Mouse (Mus musculus) adrenal gland, postnatal 36 days (tissue): Measurements from ENCODE around the gene Mxra7. TPM values are rescaled to one million over a fixed set of nuclear protein-coding genes. Genes with fewer than 3 reads are reported as not detected.
"Not testable (repeated sequence)": the region's sequence is repeated elsewhere in the genome, so short reads cannot be mapped to it uniquely, and the experiment has no call there.

ENCODE experiments used
- DNase-seq, 2 experiments: peaks; one replicate each; pipeline ENCODE4 v3.0.0; 2021; ENCODE audit warnings: mixed read lengths in 1 of 2
- long read RNA-seq, 2 experiments: library from polyadenylated mRNA; stranded (forward); transcript quantifications; one replicate each; pipeline ENCODE4 v2.0.0; 2021; ENCODE audit warnings: borderline sequencing depth in 2 of 2
- total RNA-seq, 2 experiments: library from RNA; stranded (reverse); gene quantifications; 2 replicates each; pipeline ENCODE4 v1.2.3; 2021

Gene Mxra7
- total RNA-seq = 10 to 100 TPM; 38.6 to 52.5 TPM
- long read RNA-seq, experiment 1, transcript Mxra7-201 (4 exons, 2,063 nt) = major isoform, 32 of 48 reads
- long read RNA-seq, experiment 1, partial matches to known transcripts = 0 of 48 reads
- long read RNA-seq, experiment 1, other reads (novel, unspliced or antisense) = 12 of 48 reads
- long read RNA-seq, experiment 2, transcript Mxra7-201 (4 exons, 2,063 nt) = major isoform, 26 of 39 reads
- long read RNA-seq, experiment 2, transcript Mxra7-202 (5 exons, 757 nt) = minor isoform, 5 of 39 reads
- long read RNA-seq, experiment 2, partial matches to known transcripts = 1 of 39 reads
- long read RNA-seq, experiment 2, other reads (novel, unspliced or antisense) = 7 of 39 reads

DNA sequence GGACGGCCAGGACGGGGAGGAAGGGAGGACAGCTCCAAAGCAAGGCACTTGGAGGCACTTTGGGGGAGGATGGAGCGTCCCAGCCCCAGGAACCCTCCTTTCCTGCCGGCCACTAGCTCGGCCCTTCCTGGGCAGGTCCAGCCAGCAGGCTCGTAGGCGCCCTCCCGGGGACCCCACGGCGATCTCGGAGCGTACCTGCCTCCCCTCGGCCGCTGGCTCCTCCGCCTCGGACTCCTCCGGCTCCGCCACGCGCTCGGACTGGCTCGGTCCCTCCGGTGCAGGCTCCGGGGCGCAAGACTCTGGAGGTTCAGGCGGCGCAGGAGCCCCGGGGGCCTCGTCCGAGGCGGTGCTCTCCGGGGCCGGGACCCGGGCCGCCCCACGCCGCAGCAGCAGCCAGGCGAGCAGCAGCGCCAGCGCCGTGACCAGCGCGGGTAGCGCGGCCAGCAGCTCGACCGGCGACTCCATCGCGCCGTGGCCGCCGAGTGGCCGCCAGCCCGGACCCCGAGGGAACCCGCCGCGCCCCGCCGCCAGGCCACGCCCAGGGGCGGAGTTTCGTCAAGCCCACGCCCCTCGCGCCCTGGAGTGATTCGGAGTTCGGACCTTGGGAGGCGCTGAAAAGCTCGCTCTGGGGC is at the start of gene Mxra7:
Gene Mxra7, minus strand, starts transcription at position 513 of the 632 bp plus-strand sequence.
- peak; percentile 89 to 93 for DNase-seq

- DNase-seq = no peak
Measured at GRCm38 (mm10) chr11:116873987-116874386, 46.1 kb upstream of the Mxra7 start.

- DNase-seq = no peak
Measured at GRCm38 (mm10) chr11:116871538-116871937, 43.7 kb upstream of the Mxra7 start.

GRCm38 (mm10) chr11:116869641-116870040 is 41.8 kb upstream of the Mxra7 start:
- DNase-seq = no peak

- DNase-seq = no peak
Measured at GRCm38 (mm10) chr11:116869223-116869622, 41.4 kb upstream of the Mxra7 start.

GRCm38 (mm10) chr11:116868129-116868528 is 40.3 kb upstream of the Mxra7 start:
- DNase-seq = peak; percentile 25 to 53

DNA sequence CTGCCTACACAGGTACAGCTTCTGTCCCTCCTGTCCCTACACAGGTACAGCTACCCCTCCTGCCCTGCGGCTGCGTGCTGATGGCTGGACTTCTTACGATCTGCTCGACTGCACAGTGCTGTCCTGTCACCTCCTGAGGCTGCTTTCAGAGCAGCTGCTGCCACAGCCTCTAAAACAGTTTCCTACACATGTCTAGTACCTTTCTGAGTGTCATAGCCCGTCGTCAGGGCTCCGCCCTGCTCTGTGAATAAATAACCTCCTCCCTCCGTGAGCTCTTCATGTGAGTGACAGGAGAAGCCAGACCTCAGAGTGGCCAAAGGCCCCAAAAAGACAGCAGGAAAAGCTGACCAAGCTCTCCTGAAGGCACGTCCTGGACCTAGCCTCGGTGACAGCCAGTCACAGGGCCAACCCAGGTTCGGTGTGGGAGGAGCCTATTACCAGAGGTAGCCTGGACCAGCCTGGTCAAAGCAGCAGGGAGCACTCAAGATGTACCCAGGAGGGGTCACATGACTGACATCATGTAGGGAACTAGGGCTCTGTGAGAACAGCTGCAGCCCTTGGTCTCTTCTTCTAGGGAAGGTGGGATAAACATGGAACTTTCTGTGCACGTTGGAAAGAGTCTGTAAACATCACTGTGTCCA is 38.2 kb upstream of the Mxra7 start:
- no peak for DNase-seq

- peak; percentile 45 to 57 for DNase-seq
Measured at GRCm38 (mm10) chr11:116864444-116864843, 36.6 kb upstream of the Mxra7 start.

DNA sequence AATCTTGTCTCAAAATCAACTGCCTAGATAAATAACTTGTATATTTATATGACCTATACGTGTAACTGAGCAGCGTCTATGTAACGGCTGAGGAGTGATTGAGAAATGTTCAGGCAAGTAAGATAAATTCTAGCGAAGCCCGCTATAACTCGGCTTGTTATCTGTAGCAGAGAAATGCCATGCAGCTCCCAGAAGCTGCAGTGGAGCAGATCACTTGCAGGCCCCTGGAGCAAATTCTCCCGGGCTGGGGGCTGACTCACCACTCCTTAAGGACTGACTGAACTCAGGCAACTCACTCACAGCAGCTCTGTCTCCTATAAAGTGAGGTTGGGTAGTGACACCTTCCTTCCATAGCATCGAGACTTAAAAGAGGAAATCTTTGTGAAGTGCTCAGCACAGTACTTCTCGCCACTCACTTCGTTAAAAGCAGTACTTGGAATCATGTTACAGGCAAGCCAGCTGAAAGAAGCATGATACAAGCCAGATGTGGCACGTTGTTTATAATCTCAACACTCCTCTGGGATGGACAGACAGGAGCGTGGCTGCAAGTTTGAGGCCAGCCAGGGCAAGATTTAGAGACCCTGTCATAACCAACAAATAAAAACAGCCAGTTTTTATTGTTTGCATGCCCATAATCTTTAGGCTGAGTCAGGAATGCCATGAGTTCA is 29.5 kb upstream of the Mxra7 start:
- DNase-seq = no peak

GRCm38 (mm10) chr11:116854279-116854678 is 26.4 kb upstream of the Mxra7 start:
- no peak for DNase-seq

GRCm38 (mm10) chr11:116853512-116853928 is 25.7 kb upstream of the Mxra7 start:
- peak; percentile 99 for DNase-seq

DNA sequence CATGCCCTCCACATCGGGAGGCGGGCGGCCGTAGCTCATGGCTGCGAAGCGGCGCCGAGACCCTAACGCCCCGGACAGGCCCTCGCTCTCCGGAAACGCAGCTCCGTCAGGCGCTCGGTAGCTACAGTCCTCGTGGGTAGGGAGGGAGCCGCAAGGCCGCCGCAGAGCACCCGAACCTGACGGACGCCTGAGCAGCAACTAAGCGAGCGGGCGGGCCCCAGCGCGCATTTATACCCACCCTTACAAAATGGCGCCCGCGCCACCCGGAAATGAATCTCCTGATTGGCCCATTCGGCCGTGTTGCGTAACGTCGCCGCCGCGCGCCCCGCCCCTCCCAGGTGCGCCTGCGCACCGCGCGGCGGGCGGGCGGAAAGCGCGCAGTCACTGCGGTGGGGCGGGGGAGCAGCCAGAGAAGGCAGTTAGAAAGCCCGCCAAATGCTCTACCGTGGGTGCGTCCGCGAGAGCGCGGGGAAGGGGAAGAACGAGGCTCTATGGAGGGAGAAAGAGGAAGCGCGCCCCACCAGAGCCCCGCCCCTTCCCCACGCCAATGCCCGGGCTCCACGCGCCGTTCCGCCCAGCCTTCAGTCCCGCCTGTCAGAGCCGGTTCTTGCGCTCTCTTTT is 25.2 kb upstream of the Mxra7 start, which contains the start of gene Srsf2:
Gene Srsf2, minus strand, starts transcription at position 204 of the 621 bp plus-strand sequence.
- peak; percentile 95 to 97 for DNase-seq

DNA sequence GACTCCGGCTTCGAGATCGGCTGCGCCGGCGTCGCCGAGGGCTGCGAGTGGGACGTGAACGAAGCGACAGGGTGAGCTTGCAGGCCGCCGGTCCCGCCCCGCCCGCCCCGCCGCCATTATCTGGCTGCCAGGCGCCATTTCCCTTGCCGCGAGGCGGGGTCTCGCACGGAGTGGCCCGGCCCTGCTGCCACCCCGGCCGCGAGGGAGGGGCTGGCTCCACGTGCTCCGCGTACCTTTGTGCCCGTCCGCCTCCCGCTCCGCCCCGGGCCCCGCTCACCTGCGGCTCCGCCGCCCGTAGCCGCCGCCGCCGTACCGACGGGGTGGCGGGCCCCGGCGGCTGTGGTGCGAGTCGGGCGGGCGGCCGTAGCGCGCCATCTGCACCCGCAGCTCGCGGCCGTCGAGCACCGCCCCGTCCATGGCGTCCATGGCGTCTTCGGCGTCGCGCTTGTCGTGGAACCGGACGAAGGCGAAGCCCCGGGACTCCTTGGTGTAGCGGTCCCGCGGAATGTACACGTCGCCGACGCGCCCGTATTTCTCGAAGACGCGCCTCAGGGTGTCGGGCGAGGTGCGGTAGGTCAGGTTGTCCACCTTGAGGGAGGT is 24.5 kb upstream of the Mxra7 start, which contains the start of gene Mfsd11:
Gene Mfsd11, plus strand, starts transcription at position 150 of the 600 bp plus-strand sequence.
- peak; percentile 90 to 94 for DNase-seq

- DNase-seq = no peak
Measured at GRCm38 (mm10) chr11:116851576-116852290, 23.9 kb upstream of the Mxra7 start.

DNA sequence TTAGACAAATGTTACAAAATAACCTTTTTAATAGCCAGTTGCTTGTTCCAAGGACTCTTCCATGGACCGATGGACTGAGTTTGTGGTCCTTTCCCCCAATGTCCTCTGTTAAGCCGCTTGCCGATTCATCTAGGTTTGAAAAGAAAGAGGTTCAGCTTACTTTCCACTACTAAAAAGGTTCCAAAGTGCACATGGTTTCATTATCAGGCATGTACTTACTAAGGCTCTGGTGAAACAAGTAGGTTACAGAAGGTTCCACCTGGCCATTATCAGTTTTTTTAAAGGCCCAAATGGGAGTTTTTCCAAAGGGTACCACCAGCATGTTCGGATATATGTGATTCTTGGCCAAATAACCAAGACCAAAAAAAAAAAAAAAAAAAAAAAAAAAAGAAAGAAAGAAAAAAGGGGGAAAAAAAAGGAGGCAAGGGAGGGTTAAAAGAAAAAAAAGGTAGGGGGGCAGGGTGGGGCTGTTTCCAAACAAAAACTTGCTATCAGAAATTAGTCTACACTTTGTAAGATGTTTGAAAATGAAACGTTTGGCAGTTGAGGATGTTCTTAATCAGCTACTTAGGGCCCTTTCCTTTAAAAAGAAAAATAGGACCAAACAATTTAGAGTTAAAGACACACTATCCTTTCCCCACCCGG is 23.1 kb upstream of the Mxra7 start:
- no peak for DNase-seq

DNA sequence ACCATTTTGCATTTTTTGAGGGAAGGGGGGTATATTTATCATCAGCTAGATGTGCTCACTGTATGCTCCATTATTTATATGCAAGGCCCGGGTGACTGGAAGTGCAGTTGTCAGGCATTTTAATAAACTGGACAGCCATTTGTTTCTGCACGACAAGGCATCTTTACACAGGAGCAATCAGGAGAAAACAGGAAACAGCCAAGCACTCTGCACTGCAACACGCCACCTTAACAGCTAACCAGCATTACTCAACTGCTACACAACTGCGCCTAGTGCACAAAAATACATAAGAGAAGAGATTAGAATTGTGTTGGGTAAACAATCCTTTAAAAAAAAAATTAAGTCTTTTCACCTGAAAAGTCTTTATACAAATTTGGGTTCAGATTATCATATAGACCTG is 22.2 kb upstream of the Mxra7 start:
- DNase-seq = no peak

- DNase-seq = no peak
Measured at GRCm38 (mm10) chr11:116849587-116849986, 21.7 kb upstream of the Mxra7 start.

- DNase-seq = not testable (repeated sequence)
Measured at GRCm38 (mm10) chr11:116848877-116849178, 21.0 kb upstream of the Mxra7 start.

GRCm38 (mm10) chr11:116848086-116848876 is 20.4 kb upstream of the Mxra7 start:
- DNase-seq = no peak
